Mouse (Mus musculus) hindlimb bud, embryonic 11.5 days (tissue): Measurements from ENCODE around the gene Esp23.
"Not testable (repeated sequence)": the region's sequence is repeated elsewhere in the genome, so short reads cannot be mapped to it uniquely, and the experiment has no call there.

ENCODE experiments used
- DNase-seq: peaks from one replicate; pipeline ENCODE4 v3.0.0-alpha.2; 2012; ENCODE audit warnings: low read depth, low spot score; ENCODE audit errors: extremely low spot score

The Esp23 gene

GRCm38 (mm10) chr17:39076937-39077336 lies at the start of gene Esp23:
Gene Esp23, minus strand, starts transcription at chr17:39077037.
- no peak for DNase-seq

GRCm38 (mm10) chr17:39107126-39107525 lies 30.3 kb upstream of the Esp23 start:
- DNase-seq = not testable (repeated sequence)

- no peak for DNase-seq
Measured at GRCm38 (mm10) chr17:39095034-39095433, 18.2 kb upstream of the Esp23 start, which contains the start of gene Esp22. Gene Esp22, plus strand, starts transcription at chr17:39095334.

- no peak for DNase-seq
Measured at GRCm38 (mm10) chr17:39063641-39064040, 13.2 kb downstream of the Esp23 start.

GRCm38 (mm10) chr17:39043241-39043640 lies 33.6 kb downstream of the Esp23 start, which contains the start of gene Gm21903:
Gene Gm21903, minus strand, starts transcription at chr17:39043341.
- no peak for DNase-seq

GRCm38 (mm10) chr17:39036395-39036794 lies 40.4 kb downstream of the Esp23 start, which contains the start of gene Esp24:
Gene Esp24, plus strand, starts transcription at chr17:39036695.
- not testable (repeated sequence) for DNase-seq
